Mouse (Mus musculus) monocyte, adult 5-6 weeks (primary cell): ENCODE results near the gene Ppp1r12b. TPM values are rescaled to one million over a fixed set of nuclear protein-coding genes. Genes with fewer than 3 reads are reported as not detected.

Experiments used
- ATAC-seq: fragments of 153-309, 156-312 bp; replicated peaks from 2 replicates; pipeline ENCODE4 v1.8.0; 2017; ENCODE audit warnings: mild to moderate bottlenecking; ENCODE audit not compliant: low TSS enrichment, insufficient number of reproducible peaks, severe bottlenecking, poor library complexity, low FRiP score
- total RNA-seq: library from RNA; stranded (forward); fragments of 200-1000, 200-491, 200-594 nt; gene quantifications from 3 replicates; pipeline ENCODE4 v1.2.3, GENCODE M21; 2017

Ppp1r12b gene
- total RNA-seq, 1 experiment from 2014 or later: 4.5 TPM

DNA sequence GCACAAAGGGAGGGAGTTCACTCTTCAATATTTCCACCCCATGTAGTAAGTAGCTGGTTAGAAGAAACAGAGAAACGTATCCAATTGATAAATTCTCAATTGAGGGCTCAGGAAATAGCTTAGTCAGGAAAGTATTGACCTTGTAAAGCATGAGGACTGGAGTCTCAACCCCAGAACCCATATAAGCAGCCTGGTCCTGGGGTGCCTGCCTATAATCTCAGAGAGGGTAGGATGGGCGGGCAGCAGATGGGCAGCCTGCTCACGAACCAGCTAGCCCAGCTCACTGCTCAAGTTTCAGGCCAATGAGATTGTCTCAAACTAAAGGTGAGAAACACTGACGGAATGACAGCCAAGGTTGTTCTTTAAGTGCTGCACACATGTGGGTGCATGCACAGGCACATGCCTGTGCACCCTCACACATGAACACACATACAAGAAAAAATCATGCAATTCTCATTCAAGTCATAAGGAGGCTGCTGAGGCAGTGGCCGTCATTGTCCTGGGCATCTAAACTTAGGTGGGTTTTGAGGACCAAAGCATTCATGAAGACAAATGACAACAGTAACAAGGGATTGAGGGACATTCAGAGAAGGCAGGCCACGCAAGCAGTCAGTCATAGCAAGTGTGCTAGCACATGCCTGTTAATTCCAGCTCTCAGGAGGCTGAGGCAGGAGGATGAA lies 137.7 kb downstream of the Ppp1r12b start:
- ATAC-seq: no peak

DNA sequence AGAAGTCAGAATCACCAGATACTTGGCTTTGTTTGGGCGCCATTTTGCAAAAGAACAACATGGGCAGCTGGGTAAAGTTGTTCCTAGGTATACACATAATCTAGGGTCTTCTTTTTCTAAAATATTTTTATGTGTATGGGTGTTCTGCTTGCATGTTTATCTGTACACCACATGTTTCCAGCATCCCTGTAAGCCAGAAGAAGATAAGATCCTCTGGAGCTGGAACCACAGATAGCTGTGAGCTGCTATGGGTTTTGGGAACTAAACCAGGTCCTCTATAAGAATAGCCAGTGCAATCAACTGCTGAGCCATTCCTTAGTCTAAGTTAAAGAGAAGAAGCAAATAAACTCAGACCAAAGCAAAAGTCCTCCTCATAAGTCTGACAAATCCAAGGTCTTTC lies 138.6 kb downstream of the Ppp1r12b start:
- ATAC-seq: no peak

DNA sequence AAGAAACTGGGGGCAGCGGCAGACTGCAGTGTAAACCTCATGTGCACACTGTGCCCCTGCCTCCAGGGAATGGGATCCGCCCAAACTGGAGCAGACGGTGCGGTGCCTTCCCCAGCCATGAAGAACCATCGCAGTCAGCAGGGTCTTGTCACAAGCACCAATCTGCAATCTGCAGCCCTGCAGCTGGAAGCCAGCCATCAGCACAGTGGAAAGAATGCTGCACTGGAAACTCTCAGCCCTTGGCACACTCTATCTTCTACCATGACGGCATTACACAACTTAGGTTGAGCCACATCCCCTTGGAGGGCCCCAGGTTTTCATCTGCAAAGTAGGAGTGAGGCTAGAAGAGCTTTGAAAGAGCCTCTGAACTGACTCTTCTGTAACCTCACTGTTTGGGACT lies 139.1 kb downstream of the Ppp1r12b start:
- ATAC-seq: no peak

DNA sequence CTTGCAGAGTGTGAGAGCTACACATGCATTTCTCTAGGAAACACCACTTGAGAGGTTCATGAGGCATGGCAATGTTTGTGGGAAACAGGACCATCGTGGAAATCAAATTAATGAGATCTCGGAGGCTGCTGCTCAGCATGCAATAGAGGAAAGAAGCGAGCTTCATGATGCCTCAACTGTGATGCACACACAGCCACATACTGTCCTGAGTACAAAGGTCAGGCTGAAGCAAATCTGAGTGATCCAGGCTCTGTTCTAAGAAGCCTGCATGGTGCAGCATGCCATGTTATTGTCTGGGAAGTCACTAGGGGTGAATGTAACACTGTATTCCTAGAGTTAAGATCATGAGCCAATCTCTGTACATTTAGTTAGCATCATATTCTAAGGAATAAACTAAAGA lies 140.0 kb downstream of the Ppp1r12b start:
- no peak for ATAC-seq

DNA sequence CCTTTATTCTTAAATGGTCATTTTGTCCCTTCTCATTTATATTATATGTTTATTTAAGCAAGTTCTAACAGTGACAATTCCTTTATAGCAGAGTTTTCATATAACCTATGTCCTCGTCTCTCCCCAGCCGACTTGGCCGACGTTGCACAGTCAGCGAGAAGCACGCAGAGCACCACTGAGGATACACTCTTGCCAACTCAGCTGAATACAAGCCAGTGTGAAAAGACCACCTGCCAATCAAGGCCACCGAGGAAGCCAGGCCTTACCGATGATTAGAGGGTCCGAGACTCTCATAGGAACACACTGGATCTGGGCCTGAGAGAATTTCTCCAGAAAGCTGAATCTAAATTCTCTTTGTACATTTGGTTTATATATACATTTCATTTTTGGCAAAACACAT lies 150.3 kb downstream of the Ppp1r12b start:
- no peak for ATAC-seq

DNA sequence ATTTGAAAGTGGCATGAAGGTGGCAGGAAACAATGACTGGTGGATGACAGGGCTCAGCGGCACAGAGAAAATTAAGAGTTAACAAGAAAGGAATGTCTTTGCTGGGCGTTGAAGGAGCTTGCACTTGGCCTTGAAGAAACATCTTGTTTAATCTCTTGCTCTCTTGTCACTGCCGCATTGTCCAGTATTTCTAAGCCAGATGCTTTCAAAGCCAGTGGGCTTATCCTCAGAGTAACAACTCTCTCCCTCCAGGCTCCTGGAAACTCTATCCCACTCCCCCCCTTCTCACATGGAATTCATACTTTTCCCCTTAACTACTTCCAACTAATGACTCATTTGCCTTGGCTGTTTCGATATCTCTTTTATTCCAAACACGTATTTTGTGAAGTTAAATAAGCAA lies 151.4 kb downstream of the Ppp1r12b start:
- ATAC-seq: no peak

DNA sequence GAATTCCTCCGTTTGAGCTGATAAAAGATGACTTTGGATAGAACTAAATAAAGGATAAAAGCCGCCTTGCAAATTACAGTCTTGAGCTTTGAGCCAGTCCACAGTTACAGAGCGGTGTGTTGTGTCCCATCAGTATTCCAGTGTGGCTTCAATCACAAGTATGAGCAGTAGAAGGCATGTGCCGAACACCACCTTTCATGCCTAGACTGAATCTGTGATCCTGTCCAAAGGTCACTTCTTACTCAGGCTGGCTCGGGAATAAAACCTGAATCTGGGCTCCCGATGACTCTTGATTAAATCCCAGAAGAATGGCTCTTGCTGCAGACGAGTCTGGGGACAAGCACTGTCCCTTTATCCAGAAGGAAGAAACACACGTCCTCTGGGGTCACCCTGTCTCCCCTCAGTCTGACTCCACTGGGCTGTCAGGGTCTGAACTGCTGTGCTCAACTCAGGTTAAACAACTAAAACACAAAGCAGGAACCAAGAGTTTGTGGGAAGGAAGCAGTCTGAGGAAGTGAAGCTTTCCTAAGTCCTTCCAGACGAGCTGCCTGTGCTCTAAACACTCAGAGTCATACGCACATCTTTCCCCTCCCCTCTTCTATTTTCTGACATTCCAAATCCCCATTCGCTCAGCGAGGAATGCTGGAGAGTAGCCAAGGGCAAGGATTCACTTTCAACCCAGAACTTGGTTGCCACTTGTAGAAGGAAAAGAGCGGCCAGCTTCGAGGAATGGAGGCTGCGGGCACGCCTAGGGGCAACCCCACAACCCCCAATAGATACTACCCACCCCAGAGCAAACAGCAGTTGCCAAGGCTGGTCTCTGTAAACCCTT lies 152.2 kb downstream of the Ppp1r12b start:
- ATAC-seq: peak; percentile 50; the same call in 1 of the 2 replicates

DNA sequence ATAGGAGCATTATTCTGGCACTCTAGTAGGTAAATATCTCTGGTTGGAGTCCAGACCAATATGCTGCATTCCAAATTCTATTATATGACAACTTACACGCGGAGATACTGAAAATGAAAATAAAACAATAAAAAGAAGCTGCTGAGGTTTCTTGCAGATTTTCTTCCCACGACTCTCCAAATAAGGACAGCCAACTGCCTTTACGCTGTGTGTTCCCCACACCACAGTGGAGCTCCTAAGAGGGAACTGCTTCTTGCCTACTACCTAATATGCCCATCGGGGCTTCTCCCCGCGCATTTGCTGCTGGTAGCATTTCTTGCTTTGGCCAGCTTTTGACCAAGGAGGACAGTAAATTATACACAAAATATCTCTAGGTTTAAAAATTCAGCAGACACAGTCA lies 154.0 kb downstream of the Ppp1r12b start:
- ATAC-seq: no peak

DNA sequence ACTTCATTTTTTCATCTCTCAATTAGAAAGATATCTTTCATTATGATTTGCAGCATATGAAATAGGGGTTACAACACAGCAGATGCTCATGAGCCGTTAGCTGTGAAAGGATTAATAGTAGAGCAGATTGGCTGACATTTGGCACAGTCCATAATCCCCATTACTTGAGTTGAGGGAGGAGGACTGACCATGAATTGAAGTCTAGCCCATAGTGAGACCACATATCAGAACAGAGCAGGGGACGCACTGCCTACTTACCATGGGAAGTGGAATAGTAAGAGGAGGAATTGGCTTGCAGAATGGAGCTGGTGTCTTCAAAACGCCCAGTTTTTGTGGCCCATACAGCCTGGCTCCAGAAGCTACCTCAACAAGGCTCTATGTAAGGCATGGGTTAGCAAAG lies 159.2 kb downstream of the Ppp1r12b start:
- no peak for ATAC-seq

DNA sequence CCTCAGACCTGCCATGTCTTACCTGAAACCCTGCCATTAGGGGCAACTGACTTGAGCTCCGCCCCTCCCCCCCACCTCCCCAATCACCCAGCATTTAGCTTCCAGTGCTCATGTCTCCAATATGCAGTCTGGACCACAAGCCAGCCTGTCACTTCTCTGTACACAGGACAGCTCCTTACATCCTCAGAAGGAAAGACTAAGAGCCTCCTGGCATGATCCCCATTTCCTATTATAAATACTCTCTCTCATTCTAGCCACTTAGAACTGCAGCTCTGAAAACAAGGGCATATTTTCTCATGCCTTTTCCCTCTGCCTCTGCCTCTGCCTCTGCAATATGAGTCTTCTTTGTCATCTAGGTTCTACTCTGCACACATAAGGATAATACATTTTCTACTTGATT lies 159.7 kb downstream of the Ppp1r12b start:
- no peak for ATAC-seq

DNA sequence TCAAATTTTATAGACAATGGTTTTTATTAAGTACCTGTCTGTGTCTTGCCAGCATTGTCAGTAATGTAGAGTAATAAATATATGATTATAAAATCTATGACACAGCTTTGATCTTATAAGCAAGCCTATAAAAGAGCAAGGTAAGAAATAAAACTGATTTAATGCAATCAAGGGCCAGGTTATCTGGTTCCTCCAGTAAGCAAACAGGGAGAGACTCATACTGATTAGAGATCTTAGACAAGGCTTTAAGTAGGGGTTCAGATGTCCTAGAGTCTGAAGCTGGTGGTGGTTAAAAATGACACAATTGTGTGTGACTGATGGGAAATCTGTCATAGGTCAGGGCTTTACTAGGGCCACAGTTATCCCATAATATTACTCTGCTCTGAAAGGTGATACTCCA lies 164.3 kb downstream of the Ppp1r12b start:
- ATAC-seq: no peak

DNA sequence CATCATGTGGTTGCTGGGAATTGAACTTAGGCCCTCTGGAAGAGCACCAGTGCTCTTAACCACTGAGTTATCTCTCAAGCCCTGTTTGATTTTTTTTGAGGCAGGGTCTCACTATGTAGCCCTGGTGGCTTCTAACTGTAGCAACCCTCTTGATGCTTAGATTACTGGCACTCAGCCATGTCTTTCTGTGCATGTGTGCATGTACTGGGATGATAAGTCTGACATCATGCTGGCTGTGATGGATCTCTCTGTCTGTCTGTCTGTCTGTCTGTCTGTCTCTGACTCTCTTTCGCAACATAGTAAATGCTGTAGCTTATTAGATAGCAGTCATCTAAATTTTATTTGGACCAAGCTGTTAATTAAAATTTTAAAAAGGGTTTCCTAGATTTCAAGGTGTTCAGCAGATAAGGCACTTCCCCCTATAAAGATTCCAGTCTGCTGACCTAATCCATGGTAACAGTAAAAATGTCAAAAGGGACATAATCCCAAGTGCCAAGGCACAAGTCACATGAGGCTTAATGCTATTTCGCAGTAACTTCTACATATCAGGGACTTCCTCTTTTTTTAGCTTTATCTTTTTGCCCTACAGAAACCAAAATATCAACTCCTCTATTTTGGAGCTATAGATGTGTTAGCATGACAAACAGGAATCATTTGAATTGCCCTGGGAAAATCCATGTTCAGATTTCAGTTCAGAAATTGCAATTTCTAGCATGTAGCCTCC lies 164.9 kb downstream of the Ppp1r12b start:
- no peak for ATAC-seq

DNA sequence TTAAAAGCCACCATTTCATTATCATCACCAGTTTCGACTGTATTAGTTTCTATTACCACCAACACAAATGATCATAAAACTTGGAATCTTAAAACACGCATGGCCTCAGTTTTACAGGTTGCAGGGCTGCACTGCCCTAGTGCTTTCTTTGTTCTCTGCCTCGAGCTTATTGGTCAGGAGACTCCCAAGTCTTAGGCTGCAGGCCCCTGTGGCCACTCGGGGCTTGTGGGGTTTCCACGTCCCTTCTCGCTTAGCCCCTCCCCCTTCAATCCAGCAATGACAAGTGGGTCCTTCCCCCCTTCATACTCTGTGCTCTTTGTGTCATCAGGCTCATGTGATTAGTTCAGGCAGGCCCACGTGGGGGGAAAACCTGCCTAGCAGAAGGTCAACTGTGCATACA lies 167.6 kb downstream of the Ppp1r12b start:
- ATAC-seq: no peak

DNA sequence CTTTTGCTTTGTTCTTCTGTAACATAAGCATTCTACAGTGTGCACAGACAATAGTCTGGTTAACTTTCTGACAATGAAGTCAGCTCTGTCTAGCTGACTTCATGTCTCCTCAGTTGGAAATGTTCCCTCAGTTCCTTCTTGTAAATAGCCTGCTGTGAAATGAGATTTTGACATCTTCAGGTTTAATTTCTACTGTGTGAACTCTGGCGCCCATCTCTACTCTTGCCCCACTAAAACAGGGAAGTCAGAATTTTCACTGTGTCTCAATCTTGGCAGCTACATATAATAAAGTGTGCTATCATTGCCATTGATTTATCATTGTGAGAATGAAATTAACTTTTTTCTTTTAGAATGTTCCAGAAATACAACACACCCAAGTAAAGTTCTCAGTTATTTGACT lies 170.8 kb downstream of the Ppp1r12b start:
- peak; percentile 22; the same call in 1 of the 2 replicates for ATAC-seq

DNA sequence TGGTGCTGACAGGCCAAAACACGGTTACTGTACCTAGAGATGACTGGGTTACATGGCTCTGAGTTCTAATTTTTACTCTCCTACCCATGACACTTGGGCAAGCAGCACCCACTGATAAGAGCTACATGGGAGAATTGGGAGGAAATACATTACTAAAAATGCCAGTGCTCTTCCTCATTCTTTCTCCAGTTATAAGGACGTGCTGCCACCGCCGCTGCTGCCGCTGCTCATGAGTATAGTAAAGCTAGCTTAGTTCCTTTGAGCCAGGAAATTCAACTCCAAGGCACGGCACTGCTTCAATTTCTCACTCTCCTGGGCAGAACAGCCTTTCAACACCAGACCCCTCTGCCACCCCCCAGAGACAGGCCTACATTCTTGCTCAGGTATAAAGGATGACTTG lies 171.3 kb downstream of the Ppp1r12b start:
- ATAC-seq: 0 out of 2 replicates have a peak, but pooled peaks have one; percentile 40

DNA sequence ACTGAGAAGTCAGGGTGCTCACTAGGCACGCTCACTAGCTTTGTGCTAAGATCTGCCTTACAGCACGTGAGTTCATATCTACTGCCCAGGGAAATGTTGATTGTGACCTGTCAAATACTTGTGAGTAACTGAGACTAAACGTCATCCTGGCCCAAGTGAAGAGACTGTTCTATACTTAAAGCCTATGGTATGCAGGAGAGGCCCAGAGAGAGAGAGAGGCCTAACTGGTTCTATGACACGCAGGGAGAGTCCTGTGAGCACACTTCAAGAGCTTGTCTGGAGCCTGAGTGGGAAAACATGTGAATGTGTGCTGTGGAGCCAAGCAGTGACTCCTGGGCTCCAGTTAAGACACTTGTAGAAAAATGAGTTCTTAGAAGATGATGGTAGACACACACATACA lies 171.8 kb downstream of the Ppp1r12b start:
- ATAC-seq: no peak

DNA sequence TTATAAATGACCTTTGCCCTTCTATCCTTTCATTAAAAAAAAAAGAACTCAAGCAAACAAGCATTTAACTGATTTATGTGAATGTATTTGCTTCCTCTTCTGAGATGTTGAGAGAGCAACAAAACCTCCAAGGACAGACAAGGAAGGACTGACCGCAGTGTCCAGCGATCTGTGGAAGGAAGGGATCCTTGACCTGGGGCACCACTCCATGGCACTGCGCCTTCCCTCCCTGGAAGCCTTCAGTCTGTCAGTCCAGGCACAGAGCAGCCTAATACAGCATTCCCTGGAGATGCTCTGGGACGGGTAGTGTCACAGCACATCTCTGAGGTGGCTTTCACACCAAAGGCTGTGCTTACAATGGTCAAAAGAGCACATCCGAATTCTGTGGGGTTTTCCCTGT lies 172.9 kb downstream of the Ppp1r12b start:
- ATAC-seq: no peak

DNA sequence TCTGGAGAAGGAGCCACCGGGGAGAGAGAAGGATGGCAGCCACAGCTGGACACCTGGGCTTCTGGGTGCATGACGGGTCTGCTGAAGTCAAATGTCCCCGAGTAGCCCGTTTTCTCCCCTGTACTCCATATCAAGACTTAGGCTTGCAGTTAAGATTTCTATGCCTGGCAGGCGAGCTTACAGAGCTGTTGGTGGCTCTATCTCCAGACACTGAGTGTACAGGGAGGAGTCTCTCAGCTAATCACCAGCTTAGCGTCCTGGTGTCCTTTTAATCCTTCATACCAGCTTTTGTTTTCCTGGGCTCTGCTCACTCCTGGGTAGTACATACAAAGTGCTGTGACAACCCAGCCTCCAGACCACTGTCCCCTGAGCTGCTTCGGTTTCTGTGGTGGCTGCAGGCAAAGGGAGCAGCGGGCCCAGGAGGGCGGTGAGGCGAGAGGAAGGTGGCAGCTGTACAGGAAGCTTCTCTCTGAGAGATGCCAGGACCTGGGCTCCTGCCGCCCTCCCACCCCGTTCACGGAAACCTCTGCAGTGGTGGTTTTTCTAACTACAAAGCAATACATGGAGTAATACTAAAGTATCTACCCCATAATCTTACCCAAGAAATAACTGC lies 177.7 kb downstream of the Ppp1r12b start:
- ATAC-seq: no peak

DNA sequence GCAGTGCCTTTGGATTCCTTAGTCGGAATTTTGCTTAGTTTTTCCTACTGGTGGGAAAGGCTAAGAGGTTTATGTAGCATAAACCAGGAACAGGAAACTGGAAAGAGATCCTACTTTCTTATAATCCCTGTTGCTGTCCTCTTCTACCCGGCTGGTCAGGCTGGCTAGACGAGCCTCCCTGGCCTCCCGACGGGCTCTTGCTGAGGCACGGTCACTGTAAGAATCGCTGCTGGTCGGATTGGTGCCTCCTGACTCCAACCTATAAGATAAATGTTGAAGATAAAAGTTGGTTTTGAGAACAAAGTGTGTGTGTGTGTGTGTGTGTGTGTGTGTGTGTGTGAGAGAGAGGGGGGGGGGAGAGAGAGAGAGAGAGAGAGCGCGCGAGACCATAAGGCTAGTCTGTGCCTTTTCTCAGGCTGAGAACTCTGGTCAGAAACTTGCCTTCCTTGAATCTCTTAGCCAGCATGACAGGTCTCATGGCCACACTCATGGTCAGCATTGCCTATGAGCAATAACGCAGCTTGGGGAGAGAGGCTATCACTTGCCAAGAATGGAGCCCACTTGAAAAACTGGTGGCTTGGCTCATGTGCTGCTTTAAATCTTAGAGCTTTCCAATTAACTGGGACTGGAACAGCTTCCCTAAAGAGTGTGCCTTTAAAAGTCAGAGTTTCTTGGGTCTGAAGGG lies 178.4 kb downstream of the Ppp1r12b start:
- ATAC-seq: no peak
